Mouse (Mus musculus) CH12.LX (cell line): ENCODE measurements at regions not wholly inside any gene's neighbourhood (a gene's known extent, or its start where the extent isn't known, plus 50 kb on each side); places are given as distances from the start of the nearest gene placed in this dataset.

Experiments
- CTCF ChIP-seq, 2 experiments: IDR thresholded peaks in 1 of 2; conservative IDR thresholded peaks in 1 of 2; 2 replicates each; pipeline ENCODE4 v1.5.1; 2011 to 2012; ENCODE audit warnings: low read depth in 2 of 2, low read length in 2 of 2, improper control_type of control experiment in 1 of 2, inconsistent platforms in 1 of 2, mild to moderate bottlenecking in 1 of 2, moderate library complexity in 1 of 2
- JUN ChIP-seq: IDR thresholded peaks from 2 replicates; pipeline ENCODE4 v1.6.1; 2011; ENCODE audit warnings: low read depth, mild to moderate bottlenecking, low read length, improper control_type of control experiment, moderate library complexity; ENCODE audit not compliant: insufficient read depth
- KAT2A ChIP-seq: IDR thresholded peaks from 2 replicates; pipeline ENCODE4 v1.6.1; 2012; ENCODE audit warnings: low read length, improper control_type of control experiment, inconsistent platforms; ENCODE audit not compliant: insufficient replicate concordance
- MAX ChIP-seq: IDR thresholded peaks from 2 replicates; pipeline ENCODE4 v1.6.1; 2011; ENCODE audit warnings: low read length, improper control_type of control experiment
- MEF2A ChIP-seq: IDR thresholded peaks from 2 replicates; pipeline ENCODE4 v1.6.1; 2014; ENCODE audit warnings: low read depth, mild to moderate bottlenecking, inconsistent platforms, low read length, improper control_type of control experiment, borderline replicate concordance
- NRF1 ChIP-seq: IDR thresholded peaks from 2 replicates; pipeline ENCODE4 v1.6.1; 2014; ENCODE audit warnings: low read depth, mild to moderate bottlenecking, inconsistent platforms, low read length, improper control_type of control experiment, moderate library complexity
- POLR2A ChIP-seq: IDR thresholded peaks from 2 replicates; pipeline ENCODE4 v1.6.1; 2011; ENCODE audit warnings: low read depth, mild to moderate bottlenecking, improper control_type of control experiment, low read length
- SIN3A ChIP-seq: IDR thresholded peaks from 2 replicates; pipeline ENCODE4 v1.6.1; 2012; ENCODE audit warnings: low read length, improper control_type of control experiment, inconsistent platforms
- USF2 ChIP-seq: conservative IDR thresholded peaks from 2 replicates; pipeline ENCODE4 v1.6.1; 2011; ENCODE audit warnings: low read depth, low read length, improper control_type of control experiment
- ZKSCAN1 ChIP-seq: IDR thresholded peaks from 2 replicates; pipeline ENCODE4 v1.6.1; 2012; ENCODE audit warnings: low read depth, inconsistent platforms, low read length, improper control_type of control experiment, borderline replicate concordance

GRCm38 (mm10) chr8:128251723-128252122, 106.7 kb upstream of the Nrp1 start:
- TF ChIP-seq MEF2A (no peak), SIN3A (no peak), CTCF (conservative IDR thresholded peaks at IDR 0.05 in 1 of 2, IDR thresholded peaks at IDR 0.05 in 1 of 2; ENCODE audit: low read depth in 2 of 2, low read length in 2 of 2) (no peak), POLR2A (no peak), NRF1 (no peak), ZKSCAN1 (no peak), KAT2A (no peak), JUN (no peak), USF2 (no peak), MAX (no peak)
